Mouse (Mus musculus) embryonic fibroblast, embryonic 13.5 days (primary cell): ENCODE results near the gene Sppl2a. TPM values are rescaled to one million over a fixed set of nuclear protein-coding genes. Genes with fewer than 3 reads are reported as not detected.

Experiments
- H3K27ac ChIP-seq: 2 replicates; pipeline ENCODE4 v1.5.1; 2012; ENCODE audit warnings: low read length, control low read depth, inconsistent platforms; ENCODE audit not compliant: insufficient read depth
- H3K4me1 ChIP-seq: 2 replicates; pipeline ENCODE4 v1.6.1; 2011; ENCODE audit warnings: low read length; ENCODE audit not compliant: control insufficient read depth, insufficient read depth
- H3K4me3 ChIP-seq: 2 replicates; pipeline ENCODE4 v1.5.1; 2011; ENCODE audit warnings: mild to moderate bottlenecking, control low read depth, low read length; ENCODE audit not compliant: insufficient read depth
- CTCF ChIP-seq: IDR thresholded peaks from 2 replicates; pipeline ENCODE4 v1.5.1; 2011; ENCODE audit warnings: mild to moderate bottlenecking, control low read depth, low read length, moderate library complexity, borderline replicate concordance; ENCODE audit not compliant: insufficient read depth
- POLR2A ChIP-seq: IDR thresholded peaks from 2 replicates; pipeline ENCODE4 v1.6.1; 2011; ENCODE audit warnings: low read depth, mild to moderate bottlenecking, control low read depth, low read length, moderate library complexity
- polyA plus RNA-seq: library from polyadenylated mRNA; stranded (reverse); fragments of >200 nt; gene quantifications from 2 replicates; pipeline ENCODE4 v1.2.4, GENCODE M21; 2011; ENCODE audit warnings: low read depth; ENCODE audit not compliant: missing spikeins, insufficient read length

Gene Sppl2a
- polyA plus RNA-seq, 1 experiment = 85.4 TPM

DNA sequence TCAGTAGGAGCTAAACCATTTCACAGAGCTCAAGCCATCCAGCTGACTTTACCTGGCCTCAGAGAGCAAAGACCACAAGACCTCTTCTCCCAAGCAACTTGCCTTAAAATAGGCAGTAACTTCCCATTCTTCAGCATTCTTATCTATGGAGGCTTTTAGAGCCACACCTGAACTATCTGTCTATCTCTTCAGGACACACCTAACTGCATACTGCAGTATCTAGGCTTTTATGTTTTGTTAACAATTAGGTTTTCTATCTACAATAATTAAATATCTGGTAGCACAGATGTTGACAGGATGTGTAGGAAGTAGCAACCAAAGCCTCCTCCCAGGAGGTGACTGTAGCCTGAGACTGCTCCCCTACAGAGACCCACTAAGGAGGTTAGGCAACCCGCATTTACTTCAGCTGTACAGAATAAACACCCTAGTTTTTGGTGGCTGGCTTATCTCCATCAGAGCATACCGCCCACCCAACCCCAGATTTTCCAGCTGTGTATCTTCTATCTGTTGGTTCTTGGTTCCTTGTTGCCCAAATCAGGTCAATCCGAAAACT is 7.4 kb upstream of the Sppl2a start:
- Histone ChIP-seq H3K27ac (no peak overlapping the region), H3K4me3 (no peak overlapping the region), H3K4me1 (peaks cover 4% of the 10 kb centered on the region; the same call in 1 of the 2 replicates)
- TF ChIP-seq POLR2A (no peak), CTCF (no peak)

DNA sequence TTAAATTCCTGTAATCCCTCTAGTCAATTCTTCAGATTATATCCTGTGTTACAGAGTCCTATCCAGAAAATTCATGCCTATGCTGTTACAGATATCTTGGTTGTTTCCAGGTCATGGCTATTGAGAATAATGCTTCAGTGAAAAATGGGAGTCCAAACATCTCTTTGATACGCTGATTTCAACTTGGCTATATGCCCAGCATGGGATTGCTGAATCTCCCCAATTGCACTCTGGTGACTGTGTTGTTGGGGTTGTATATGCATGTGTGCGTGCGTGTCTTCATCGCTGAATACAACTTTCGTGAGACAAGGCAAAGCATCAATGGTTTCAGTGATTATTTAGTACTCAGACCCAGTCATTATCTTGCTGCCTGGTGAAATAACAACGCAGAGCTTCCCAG is 5.0 kb upstream of the Sppl2a start:
- H3K4me1 ChIP-seq = peaks cover 6% of the 10 kb centered on the region
- H3K27ac ChIP-seq = no peak overlapping the region
- no peak overlapping the region for H3K4me3 ChIP-seq
- TF ChIP-seq POLR2A (no peak), CTCF (no peak)

DNA sequence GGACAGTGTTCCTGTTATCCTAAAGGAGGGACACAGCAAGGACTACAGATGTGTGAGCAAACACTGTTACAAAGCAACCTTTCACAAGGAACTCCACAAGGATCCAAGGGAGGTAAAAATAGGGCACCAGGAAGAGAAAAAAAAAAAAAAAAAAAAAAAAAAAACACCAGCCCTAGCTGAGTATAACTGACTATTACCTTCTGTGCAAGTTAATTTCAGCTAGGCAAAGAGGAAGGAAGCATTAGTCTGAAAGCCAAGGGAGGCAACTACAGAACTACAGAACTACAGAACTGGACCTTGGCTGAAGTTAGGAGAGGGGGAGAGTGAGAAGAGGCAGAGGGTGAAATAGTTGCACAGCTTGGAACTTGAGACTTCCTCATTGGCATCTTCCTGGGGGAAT is 886 bp upstream of the Sppl2a start:
- TF ChIP-seq CTCF = no peak
- no peak for TF ChIP-seq POLR2A
- H3K4me3 ChIP-seq = no peak overlapping the region
- 0 out of 2 replicates have a peak overlapping the region, but pooled peaks have one; percentile 95 for H3K27ac ChIP-seq
- peaks cover 6% of the 10 kb centered on the region for H3K4me1 ChIP-seq

DNA sequence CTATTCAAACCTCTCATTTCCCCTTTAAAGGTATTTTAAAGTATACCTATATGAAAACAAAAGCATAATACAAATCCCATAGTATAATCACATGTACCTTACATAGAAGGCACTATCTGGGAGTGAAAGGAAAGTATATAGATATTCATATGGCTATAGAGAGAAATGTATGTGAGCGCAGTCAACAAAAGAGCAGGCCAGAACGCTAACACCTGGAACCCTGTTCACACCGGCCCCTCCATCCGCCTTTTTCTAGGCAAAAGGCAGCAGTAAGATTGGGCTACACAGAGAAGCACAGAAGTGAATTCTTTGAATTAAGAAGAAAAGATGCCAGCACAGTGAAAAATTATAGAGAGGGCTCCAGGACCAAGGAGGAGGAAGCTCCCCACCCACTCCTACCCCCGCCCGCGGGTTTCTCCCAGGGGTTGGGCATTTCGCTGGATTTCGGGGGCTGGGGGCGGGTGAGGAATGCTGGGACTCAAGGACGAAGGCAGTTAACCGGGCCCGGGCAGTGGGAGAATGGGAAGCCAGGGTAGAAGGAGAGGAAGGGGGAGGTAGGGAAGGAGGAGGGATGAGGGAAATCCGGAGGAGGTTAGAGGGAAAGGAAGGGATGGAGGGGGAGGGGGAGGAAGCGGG is 656 bp downstream of the Sppl2a start:
- peak overlapping the region; percentile 95 for H3K27ac ChIP-seq
- H3K4me3 ChIP-seq = peak overlapping the region; percentile 52
- TF ChIP-seq POLR2A (no peak), CTCF (no peak)
- peaks cover 3% of the 10 kb centered on the region for H3K4me1 ChIP-seq

DNA sequence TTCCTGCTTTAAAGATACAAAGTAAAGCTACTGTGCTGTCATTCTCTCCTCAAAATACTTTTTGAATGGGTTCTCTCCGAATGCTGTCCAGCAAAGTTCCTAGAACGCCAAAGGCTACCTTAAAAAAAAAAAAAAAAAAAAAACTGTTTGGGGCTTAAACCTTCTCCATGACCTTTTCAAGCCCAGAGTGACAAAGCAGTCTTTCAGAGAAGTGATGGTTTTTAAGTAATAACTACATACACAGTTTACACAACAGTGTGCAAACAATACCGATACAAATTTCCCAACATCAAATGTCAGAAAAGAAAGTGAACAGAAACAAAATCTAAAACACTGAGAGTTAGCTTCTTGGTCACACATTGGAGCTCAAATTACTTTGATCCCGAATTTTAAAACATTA is 1.3 kb downstream of the Sppl2a start:
- TF ChIP-seq POLR2A (no peak), CTCF (no peak)
- H3K4me3 ChIP-seq = no peak overlapping the region
- no peak overlapping the region for H3K27ac ChIP-seq
- H3K4me1 ChIP-seq = peaks cover 3% of the 10 kb centered on the region

DNA sequence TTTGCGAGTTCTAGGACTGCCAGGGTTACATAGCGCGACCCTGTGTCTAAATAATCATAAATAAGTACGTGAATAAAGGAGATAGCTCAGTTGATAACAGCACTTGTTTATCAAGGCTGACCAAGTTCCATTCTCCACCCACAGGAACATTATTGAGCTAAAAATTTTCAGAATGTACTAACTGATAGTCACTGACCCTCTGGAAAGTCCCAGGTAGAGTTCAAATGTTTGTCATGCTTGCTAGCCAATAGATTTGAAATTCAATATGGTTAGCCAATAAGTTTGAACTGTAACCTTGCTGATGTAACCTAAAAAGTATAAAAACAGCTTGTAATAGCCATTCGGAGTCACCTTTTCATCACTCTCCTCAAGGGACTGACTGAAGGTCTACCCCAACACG is 4.4 kb downstream of the Sppl2a start:
- no peak overlapping the region for H3K27ac ChIP-seq
- no peaks in the 10 kb centered on the region for H3K4me1 ChIP-seq
- TF ChIP-seq POLR2A (no peak), CTCF (no peak)
- H3K4me3 ChIP-seq = no peak overlapping the region

DNA sequence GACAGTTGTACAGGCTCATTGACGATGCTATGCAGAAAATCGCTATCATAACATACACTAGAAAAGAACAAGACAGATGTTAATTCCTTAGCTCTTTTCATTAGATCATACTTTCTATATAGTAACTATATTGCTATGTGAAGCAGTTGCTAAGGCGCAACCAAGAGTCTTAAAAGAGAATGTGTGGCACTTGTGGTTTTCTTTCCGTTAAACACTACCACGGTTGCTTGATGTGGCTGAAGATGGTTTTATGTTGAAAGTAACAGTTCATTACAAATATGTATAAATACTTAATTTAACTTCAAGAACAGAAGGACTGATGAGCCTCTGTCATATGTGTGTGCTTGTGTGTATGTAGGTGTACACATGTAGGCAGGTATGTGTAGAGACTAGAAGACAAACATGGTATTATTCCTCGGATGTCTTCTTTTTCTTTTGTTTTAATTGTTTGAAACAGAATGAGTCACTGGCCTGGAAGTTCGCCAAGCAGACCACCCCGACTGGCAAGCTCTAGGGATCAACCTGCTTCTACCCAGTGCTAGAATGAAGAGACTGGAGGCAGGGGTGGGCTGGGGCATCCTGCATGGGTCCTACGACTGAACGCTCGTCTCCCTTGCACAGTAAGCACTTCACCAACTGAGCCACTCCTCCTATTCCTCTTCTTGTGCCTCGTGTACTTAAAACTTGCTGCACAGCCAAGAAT is 12.5 kb downstream of the Sppl2a start:
- Histone ChIP-seq H3K27ac (no peak overlapping the region), H3K4me1 (no peaks in the 10 kb centered on the region), H3K4me3 (no peak overlapping the region)
- TF ChIP-seq POLR2A = no peak
- TF ChIP-seq CTCF = no peak

DNA sequence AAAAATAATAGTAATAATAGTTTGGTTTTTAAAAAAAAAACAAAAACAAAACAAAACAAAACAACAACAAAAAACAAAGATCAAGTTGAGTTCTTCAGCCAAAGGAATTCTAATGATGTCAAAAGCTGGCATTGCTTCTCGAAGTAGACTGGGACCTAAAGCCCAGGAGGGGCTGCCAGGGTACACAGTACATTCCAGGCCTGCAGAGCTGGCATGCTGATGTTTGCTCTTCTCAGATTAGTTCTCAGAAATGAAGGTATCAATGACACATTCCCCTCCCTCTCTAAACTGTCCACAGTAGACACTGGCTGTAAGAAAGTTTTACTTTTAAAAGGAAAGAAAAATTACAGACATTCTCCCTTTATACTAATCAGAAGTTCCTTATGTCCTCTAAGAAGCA is 16.8 kb downstream of the Sppl2a start:
- H3K27ac ChIP-seq = no peak overlapping the region
- H3K4me1 ChIP-seq = no peaks in the 10 kb centered on the region
- TF ChIP-seq CTCF (no peak), POLR2A (no peak)
- no peak overlapping the region for H3K4me3 ChIP-seq

DNA sequence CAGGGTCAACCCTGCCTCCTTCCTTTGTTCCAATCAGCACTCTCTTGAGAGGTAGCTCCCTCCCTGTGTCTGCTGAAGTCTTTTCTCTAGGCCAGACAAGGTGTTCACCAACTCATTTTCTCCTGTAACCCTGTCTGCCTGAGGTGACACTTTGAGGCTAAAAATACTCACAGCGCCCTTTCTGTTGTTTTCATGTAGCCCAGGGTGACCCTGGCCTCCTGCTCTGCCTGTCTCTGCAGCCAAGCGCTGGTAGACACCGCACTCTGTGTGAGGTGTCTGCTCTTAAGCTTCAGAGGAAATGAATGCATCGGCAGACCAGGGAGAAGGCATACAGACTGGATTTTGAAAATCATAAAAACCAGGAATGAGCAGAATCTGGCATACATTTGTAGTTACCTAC is 18.9 kb downstream of the Sppl2a start:
- no peaks in the 10 kb centered on the region for H3K4me1 ChIP-seq
- no peak overlapping the region for H3K27ac ChIP-seq
- no peak overlapping the region for H3K4me3 ChIP-seq
- TF ChIP-seq POLR2A (no peak), CTCF (no peak)

DNA sequence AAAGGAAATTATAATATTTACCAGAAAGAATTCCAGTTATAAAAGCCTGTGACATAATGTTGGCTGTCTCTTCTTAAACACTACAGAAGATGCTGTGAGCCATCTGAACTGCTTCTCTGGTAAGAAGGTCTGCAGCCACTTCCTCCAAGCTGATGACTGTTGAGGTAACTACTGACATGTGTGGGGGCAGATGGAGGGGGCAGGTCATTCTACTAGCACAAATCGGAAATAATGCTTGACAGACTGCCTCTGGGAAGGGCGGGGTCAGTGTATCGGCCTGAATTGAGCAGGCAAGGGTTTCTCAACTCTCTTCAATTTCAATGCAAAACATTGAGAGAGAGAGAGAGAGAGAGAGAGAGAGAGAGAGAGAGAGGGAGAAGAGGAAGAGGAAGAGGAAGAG is 28.9 kb downstream of the Sppl2a start:
- no peaks in the 10 kb centered on the region for H3K4me1 ChIP-seq
- no peak overlapping the region for H3K27ac ChIP-seq
- no peak overlapping the region for H3K4me3 ChIP-seq
- TF ChIP-seq POLR2A (no peak), CTCF (no peak)
